Mouse (Mus musculus) E14TG2a.4 (cell line): ENCODE results near the gene Pramef25.
"Not testable (repeated sequence)": the region's sequence is repeated elsewhere in the genome, so short reads cannot be mapped to it uniquely, and the experiment has no call there.

Source experiments
- CTCF ChIP-seq: conservative IDR thresholded peaks from 2 replicates; pipeline ENCODE4 v1.5.1; 2014; ENCODE audit warnings: low read length
- NANOG ChIP-seq: IDR thresholded peaks from 2 replicates; pipeline ENCODE4 v1.6.1; 2014; ENCODE audit warnings: borderline replicate concordance, low read length, mixed read lengths
- POU5F1 ChIP-seq: IDR thresholded peaks from 2 replicates; pipeline ENCODE4 v1.6.1; 2014; ENCODE audit warnings: low read length, borderline replicate concordance

GRCm38 (mm10) chr4:143988126-143988525, 37.3 kb upstream of the Pramef25 start:
- not testable (repeated sequence) for TF ChIP-seq CTCF, POU5F1, NANOG
